Mouse (Mus musculus) layer of hippocampus, adult 2 months (tissue): Measurements from ENCODE around the gene Slc38a3. TPM values are rescaled to one million over a fixed set of nuclear protein-coding genes. Genes with fewer than 3 reads are reported as not detected.

ENCODE experiments used
- DNase-seq, 2 experiments: peaks; one replicate each; pipeline ENCODE4 v3.0.0; 2022; ENCODE audit warnings: low spot score in 2 of 2
- H3K27ac ChIP-seq: fragments of 200-600 bp; 2 replicates; pipeline ENCODE4 v1.8.1; 2022
- H3K4me3 ChIP-seq: fragments of 200-600 bp; 2 replicates; pipeline ENCODE4 v1.8.1; 2022; ENCODE audit warnings: mild to moderate bottlenecking
- CTCF ChIP-seq: fragments of 200-600 bp; conservative IDR thresholded peaks from 2 replicates; pipeline ENCODE4 v1.8.1; 2022; ENCODE audit warnings: antibody characterized with exemption, mild to moderate bottlenecking, moderate library complexity
- long read RNA-seq, 2 experiments: library from polyadenylated mRNA; stranded (forward); transcript quantifications; one replicate each; pipeline ENCODE4 v2.0.0; 2021; ENCODE audit warnings: borderline mapping rate in 2 of 2
- total RNA-seq, 2 experiments: library from RNA; stranded (reverse); gene quantifications; 2 replicates each; pipeline ENCODE4 v1.2.3; 2021

Gene Slc38a3
- 10 to 100 TPM; 55.7 to 65.0 TPM for total RNA-seq
- long read RNA-seq, experiment 1, transcript Slc38a3-209 (16 exons, 2,463 nt) = major isoform, 14 of 24 reads
- long read RNA-seq, experiment 1, partial matches to known transcripts = 4 of 24 reads
- long read RNA-seq, experiment 1, other reads (novel, unspliced or antisense) = 4 of 24 reads
- long read RNA-seq, experiment 2, transcript Slc38a3-209 (16 exons, 2,463 nt) = major isoform, 16 of 29 reads
- long read RNA-seq, experiment 2, partial matches to known transcripts = 9 of 29 reads
- long read RNA-seq, experiment 2, other reads (novel, unspliced or antisense) = 3 of 29 reads

- Histone ChIP-seq H3K4me3 (no peak within 1 kb of the TSS), H3K27ac (no peak within 1 kb of the TSS)
- DNase-seq = no peak
- TF ChIP-seq CTCF = no peak
Measured at GRCm38 (mm10) chr9:107669480-107669945, at the start of gene Slc38a3. Gene Slc38a3 (minus strand): TSS chr9:107669530.

- H3K27ac ChIP-seq = no peak overlapping the region
- no peak for DNase-seq
- TF ChIP-seq CTCF = no peak
- H3K4me3 ChIP-seq = no peak overlapping the region
Measured at GRCm38 (mm10) chr9:107716951-107717350, 47.6 kb upstream of the Slc38a3 start.

- DNase-seq = no peak
- TF ChIP-seq CTCF = no peak
- Histone ChIP-seq H3K4me3 (no peak overlapping the region), H3K27ac (no peak overlapping the region)
Measured at GRCm38 (mm10) chr9:107715632-107716031, 46.3 kb upstream of the Slc38a3 start.

GRCm38 (mm10) chr9:107714221-107714952 is 45.1 kb upstream of the Slc38a3 start:
- no peak for TF ChIP-seq CTCF
- Histone ChIP-seq H3K27ac (no peak overlapping the region), H3K4me3 (no peak overlapping the region)
- no peak for DNase-seq

GRCm38 (mm10) chr9:107709697-107710483 is 40.6 kb upstream of the Slc38a3 start, which contains the start of gene Sema3f:
Gene Sema3f (minus strand): TSS chr9:107710475.
- peak; percentile 26; the same call in 1 of the 2 replicates for TF ChIP-seq CTCF
- peak in 1 of 2 experiments; percentile 29 for DNase-seq
- Histone ChIP-seq H3K4me3 (peak within 1 kb of the TSS; percentile 60), H3K27ac (no peak within 1 kb of the TSS)

- DNase-seq = no peak
- no peak overlapping the region for H3K27ac ChIP-seq
- peak overlapping the region; percentile 60 for H3K4me3 ChIP-seq
- TF ChIP-seq CTCF = no peak
Measured at GRCm38 (mm10) chr9:107709096-107709696, 39.9 kb upstream of the Slc38a3 start.

- H3K27ac ChIP-seq = no peak overlapping the region
- TF ChIP-seq CTCF = no peak
- DNase-seq = no peak
- no peak overlapping the region; the same call in 1 of the 2 replicates for H3K4me3 ChIP-seq
Measured at GRCm38 (mm10) chr9:107708439-107709095, 39.2 kb upstream of the Slc38a3 start.

- Histone ChIP-seq H3K27ac (no peak overlapping the region), H3K4me3 (no peak overlapping the region)
- TF ChIP-seq CTCF = no peak
- DNase-seq = no peak
Measured at GRCm38 (mm10) chr9:107707701-107708438, 38.5 kb upstream of the Slc38a3 start.

- H3K4me3 ChIP-seq = no peak overlapping the region
- TF ChIP-seq CTCF = no peak
- no peak overlapping the region for H3K27ac ChIP-seq
Measured at GRCm38 (mm10) chr9:107706781-107707211, 37.5 kb upstream of the Slc38a3 start.

GRCm38 (mm10) chr9:107703337-107704122 is 34.2 kb upstream of the Slc38a3 start:
- Histone ChIP-seq H3K27ac (no peak overlapping the region), H3K4me3 (no peak overlapping the region)
- no peak for TF ChIP-seq CTCF
- peak in 1 of 2 experiments; percentile 29 for DNase-seq

More at GRCm38 (mm10) chr9:107706781-107707211, 37.5 kb upstream of the Slc38a3 start:
- DNase-seq = no peak
